Mouse (Mus musculus): Measurements from ENCODE around the gene Eya2. TPM values are rescaled to one million over a fixed set of nuclear protein-coding genes. Genes with fewer than 3 reads are reported as not detected.

Eya2 gene
- polyA plus RNA-seq, 1 experiment from 2014 or later: not detected

DNA sequence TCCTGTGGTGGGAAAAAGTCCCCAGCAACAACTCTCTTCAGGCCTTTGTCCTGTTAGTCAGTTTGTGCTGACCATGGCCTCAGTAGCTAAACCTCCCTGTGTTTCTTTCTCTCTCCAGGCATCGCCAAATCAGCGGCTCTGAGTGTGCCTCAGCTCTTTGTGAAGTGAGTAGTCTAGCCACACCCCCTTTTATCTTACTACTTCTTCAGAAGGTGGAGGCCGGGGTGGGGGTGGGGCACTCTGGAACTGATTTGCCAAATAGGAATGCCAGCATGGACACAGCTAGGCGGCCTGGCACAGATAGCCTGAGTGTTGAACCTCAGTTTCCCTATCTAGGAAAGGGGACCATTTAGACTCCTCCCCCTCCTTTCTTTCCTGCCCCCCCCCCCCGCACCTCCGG is 87.9 kb downstream of the Eya2 start:
- 40% methylated on average over 6 of the region's 6 CpGs for WGBS (ENCODE audit: insufficient replicate concordance)
- no peak overlapping the region for H3K9ac ChIP-seq
- H3K4me2 ChIP-seq: no peak overlapping the region
- H3K4me1 ChIP-seq (replicated peaks): no peaks in the 10 kb centered on the region
- no peaks in the 10 kb centered on the region for H3K27me3 ChIP-seq
- H3K9me3 ChIP-seq (replicated peaks): no peaks in the 10 kb centered on the region
- ATAC-seq (ENCODE audit: insufficient read depth): no peak
- H3K27ac ChIP-seq (replicated peaks): no peak overlapping the region
- no peak overlapping the region for H3K4me3 ChIP-seq (replicated peaks)
- H3K36me3 ChIP-seq (replicated peaks): no peaks in the 10 kb centered on the region

DNA sequence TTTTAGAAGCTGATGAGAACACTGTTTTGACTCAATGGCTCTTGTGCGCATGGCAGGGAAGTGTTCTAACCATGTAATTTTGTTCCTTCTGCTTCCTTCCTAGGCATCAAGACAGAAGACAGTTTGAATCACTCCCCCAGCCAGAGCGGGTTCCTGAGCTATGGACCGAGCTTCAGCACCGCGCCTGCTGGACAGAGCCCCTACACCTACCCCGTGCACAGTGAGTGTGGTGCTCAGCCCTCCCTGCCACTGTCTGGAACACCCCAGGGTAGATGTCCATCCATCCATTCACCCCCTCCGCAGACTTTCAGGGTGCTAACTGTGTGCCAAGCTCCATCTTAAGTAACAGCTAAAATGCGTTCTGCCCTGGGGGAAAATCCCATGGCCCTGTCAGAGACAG is 92.7 kb downstream of the Eya2 start:
- Histone ChIP-seq H3K4me1 (replicated peaks) (no peaks in the 10 kb centered on the region), H3K4me2 (no peak overlapping the region), H3K36me3 (replicated peaks) (no peaks in the 10 kb centered on the region), H3K9me3 (replicated peaks) (no peaks in the 10 kb centered on the region), H3K27me3 (no peaks in the 10 kb centered on the region), H3K4me3 (replicated peaks) (no peak overlapping the region), H3K9ac (no peak overlapping the region), H3K27ac (replicated peaks) (no peak overlapping the region)
- ATAC-seq (ENCODE audit: insufficient read depth): no peak
- WGBS (ENCODE audit: insufficient replicate concordance): 28% methylated on average over 8 of the region's 8 CpGs

DNA sequence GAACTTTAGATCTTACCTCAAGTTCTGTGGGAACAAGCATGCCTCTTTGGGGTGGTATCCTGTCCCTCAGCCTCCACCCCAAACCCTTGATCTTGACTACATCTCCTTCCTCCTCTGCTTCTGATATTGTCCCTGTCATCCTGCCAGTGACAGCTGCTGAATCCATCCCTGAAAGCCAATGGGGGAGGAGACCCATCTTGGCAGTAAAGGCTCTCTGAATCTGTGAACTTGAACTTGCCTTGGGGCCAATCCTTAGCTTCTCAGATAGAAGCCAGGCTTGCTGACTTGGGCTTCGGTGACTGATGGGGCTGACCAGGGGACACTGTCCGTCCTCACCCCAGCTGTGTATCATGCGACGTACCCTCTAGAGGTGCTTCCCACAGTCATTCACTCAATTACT is 94.1 kb downstream of the Eya2 start:
- ATAC-seq (ENCODE audit: insufficient read depth): no peak
- no peak overlapping the region for H3K27ac ChIP-seq (replicated peaks)
- H3K4me1 ChIP-seq (replicated peaks): no peaks in the 10 kb centered on the region
- H3K36me3 ChIP-seq (replicated peaks): no peaks in the 10 kb centered on the region
- 82% methylated on average over 4 of the region's 4 CpGs for WGBS (ENCODE audit: insufficient replicate concordance)
- H3K27me3 ChIP-seq: no peaks in the 10 kb centered on the region
- H3K9ac ChIP-seq: no peak overlapping the region
- H3K4me2 ChIP-seq: no peak overlapping the region
- H3K4me3 ChIP-seq (replicated peaks): no peak overlapping the region
- H3K9me3 ChIP-seq (replicated peaks): no peaks in the 10 kb centered on the region

DNA sequence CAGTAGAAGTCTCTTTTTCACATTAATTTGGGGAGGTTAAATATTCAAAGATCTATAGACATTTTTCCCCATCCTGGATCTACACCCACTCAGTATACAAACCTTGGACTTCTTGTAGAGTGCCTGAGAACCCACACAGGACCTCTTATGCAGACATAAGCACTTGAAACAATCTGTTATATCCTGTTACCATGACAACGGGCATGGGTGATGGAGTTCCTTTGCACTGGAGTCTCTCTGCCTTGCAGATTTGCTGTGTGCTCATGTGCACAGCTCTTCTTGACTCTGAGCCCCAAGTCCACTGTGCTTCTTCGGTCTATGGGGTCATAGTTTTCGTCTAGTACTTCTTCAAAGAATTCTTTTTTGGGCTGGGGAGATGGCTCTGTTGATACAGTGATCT is 96.2 kb downstream of the Eya2 start:
- no peaks in the 10 kb centered on the region for H3K36me3 ChIP-seq (replicated peaks)
- H3K4me2 ChIP-seq: no peak overlapping the region
- ATAC-seq (ENCODE audit: insufficient read depth): no peak
- no peaks in the 10 kb centered on the region for H3K9me3 ChIP-seq (replicated peaks)
- H3K4me3 ChIP-seq (replicated peaks): no peak overlapping the region
- no peaks in the 10 kb centered on the region for H3K27me3 ChIP-seq
- H3K4me1 ChIP-seq (replicated peaks): no peaks in the 10 kb centered on the region
- H3K27ac ChIP-seq (replicated peaks): no peak overlapping the region
- 53% methylated on average over 3 of the region's 3 CpGs for WGBS (ENCODE audit: insufficient replicate concordance)
- no peak overlapping the region for H3K9ac ChIP-seq

DNA sequence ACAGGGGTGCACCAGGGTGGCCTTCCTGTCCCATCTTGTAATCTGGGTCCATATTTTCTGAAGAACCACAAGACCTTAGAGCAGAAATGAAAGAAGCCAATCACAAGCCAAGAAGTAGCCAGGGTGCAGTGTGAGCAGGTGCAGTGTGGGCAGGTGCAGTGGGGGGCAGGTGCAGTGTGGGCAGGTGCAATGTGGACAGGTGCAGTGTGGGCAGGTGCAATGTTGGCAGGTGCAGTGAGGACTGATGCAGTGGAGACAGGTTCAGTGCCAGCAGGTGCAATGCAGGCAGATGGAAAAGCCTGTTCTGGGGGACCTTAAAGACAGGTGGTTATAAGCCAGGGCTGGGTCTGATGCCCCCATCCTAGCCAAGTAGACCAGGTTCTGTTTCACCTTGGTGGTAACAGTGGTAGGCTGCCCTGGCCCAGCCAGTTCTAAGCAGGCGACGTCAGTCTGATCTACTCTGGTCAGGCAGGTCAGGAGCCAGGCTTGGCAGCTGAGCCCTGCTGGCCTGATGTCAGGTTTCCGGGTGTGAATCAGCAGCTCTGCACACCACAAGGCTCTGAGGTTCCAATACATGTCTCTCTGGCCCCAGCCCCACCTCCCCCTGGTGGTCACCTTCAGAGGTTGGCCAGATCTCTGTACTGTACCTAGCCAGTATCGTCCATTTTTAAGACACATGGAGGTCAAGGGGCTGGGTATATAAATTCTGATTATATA is 98.3 kb downstream of the Eya2 start:
- Histone ChIP-seq H3K4me3 (replicated peaks) (no peak overlapping the region), H3K9ac (no peak overlapping the region), H3K27ac (replicated peaks) (no peak overlapping the region), H3K27me3 (no peaks in the 10 kb centered on the region), H3K9me3 (replicated peaks) (no peaks in the 10 kb centered on the region), H3K4me2 (no peak overlapping the region), H3K36me3 (replicated peaks) (no peaks in the 10 kb centered on the region), H3K4me1 (replicated peaks) (no peaks in the 10 kb centered on the region)
- 20% methylated on average over 4 of the region's 4 CpGs for WGBS (ENCODE audit: insufficient replicate concordance)
- ATAC-seq (ENCODE audit: insufficient read depth): no peak

DNA sequence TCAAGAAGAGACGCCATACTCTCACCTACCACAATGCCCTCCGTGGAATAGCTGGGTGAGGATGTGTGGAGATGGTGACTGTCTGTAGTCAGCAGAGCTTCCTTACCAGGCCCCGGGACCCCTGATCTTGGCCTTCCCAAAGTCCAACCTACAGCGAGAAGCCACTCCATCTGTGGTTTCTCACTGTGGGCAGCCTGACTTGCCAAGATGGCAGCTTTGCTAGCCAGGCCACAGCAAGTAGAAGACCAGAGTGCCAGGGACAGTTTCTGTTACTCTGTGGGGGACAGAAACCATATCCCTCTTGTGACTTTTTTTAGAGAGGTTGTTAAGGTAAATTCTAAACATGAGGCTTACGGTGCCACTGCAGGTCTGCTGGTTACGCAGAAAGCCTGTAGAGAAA is 99.9 kb downstream of the Eya2 start:
- Histone ChIP-seq H3K4me3 (replicated peaks) (no peak overlapping the region), H3K9ac (no peak overlapping the region), H3K9me3 (replicated peaks) (no peaks in the 10 kb centered on the region), H3K27me3 (no peaks in the 10 kb centered on the region), H3K4me1 (replicated peaks) (no peaks in the 10 kb centered on the region), H3K4me2 (no peak overlapping the region), H3K36me3 (replicated peaks) (no peaks in the 10 kb centered on the region), H3K27ac (replicated peaks) (no peak overlapping the region)
- 78% methylated on average over 6 of the region's 6 CpGs for WGBS (ENCODE audit: insufficient replicate concordance)
- no peak for ATAC-seq (ENCODE audit: insufficient read depth)

DNA sequence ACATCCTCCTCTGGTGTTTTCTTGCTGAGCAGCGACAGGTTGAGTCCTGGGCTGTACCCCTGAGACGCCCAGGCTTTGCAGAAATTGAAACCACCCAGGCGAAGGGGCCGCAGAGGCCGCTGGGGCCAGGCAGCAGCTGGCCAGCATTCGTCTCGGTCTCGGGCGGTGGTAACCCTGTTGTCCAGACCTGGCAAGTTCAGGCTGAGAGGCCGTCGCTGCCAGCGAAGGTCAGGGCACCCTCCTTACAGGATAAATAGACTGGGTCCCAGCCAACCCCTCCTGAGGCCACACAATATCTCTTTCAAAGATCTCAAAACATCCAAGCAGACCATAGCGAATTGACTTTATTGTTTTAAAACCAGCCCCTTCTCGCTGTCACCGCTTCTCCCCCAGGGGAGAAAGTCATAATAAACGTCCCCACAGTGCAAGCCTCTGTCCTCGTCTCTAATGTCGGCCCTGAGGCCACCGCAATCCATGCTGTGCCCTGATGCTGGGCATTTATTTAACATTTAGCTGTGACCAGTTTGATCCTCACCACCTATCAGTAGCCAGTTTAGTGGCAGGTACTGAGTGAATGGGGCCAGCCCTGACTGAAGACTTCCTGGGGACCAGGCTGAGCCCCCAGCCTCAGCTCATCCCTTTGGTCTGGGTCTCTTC is 105.5 kb downstream of the Eya2 start:
- WGBS (ENCODE audit: insufficient replicate concordance): 69% methylated on average over 19 of the region's 19 CpGs
- ATAC-seq (ENCODE audit: insufficient read depth): no peak
- H3K9ac ChIP-seq: no peak overlapping the region
- no peaks in the 10 kb centered on the region for H3K4me1 ChIP-seq (replicated peaks)
- H3K27ac ChIP-seq (replicated peaks): no peak overlapping the region
- H3K4me2 ChIP-seq: no peak overlapping the region
- H3K9me3 ChIP-seq (replicated peaks): no peaks in the 10 kb centered on the region
- H3K36me3 ChIP-seq (replicated peaks): no peaks in the 10 kb centered on the region
- H3K4me3 ChIP-seq (replicated peaks): no peak overlapping the region
- H3K27me3 ChIP-seq: no peaks in the 10 kb centered on the region

DNA sequence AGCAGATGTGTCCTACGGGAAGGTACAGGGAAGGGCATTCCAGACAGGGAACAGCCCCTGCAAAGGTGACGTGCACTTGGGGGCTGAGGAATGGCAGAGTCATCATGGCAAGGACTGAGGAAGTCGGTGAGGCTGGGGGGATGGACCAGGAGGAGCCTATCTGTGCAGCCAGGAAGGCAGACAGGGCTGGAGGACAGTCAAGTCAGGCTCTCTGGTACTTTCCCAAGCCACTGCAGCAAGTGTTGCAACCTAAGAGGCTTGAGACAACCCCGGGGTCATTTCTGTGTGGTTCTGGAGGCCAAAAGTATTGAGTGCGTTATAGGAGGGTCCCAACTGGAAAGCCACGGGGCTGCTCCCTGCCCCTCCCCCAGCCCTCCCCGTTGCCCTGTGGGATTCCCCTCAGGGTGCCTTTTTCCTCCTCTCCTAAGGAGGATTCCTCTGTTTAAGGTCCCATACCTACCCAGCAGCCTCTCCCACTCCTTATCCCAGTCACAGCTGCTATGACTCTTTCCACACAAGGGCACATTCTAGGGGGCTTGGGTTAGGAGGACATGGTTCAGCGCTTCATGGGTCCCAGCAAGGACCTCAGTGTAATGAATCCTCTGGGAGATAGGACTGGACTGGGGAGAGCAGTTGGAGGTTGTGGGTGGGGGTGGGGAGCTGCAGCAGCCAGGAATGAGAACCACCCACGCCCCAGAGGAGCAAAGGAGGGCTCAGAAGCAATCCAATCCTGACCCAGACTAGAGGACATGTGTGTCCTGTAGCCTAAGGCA is 108.4 kb downstream of the Eya2 start:
- H3K4me2 ChIP-seq: no peak overlapping the region
- no peak overlapping the region for H3K9ac ChIP-seq
- H3K36me3 ChIP-seq (replicated peaks): no peaks in the 10 kb centered on the region
- H3K4me3 ChIP-seq (replicated peaks): no peak overlapping the region
- no peaks in the 10 kb centered on the region for H3K9me3 ChIP-seq (replicated peaks)
- H3K27ac ChIP-seq (replicated peaks): no peak overlapping the region
- no peaks in the 10 kb centered on the region for H3K4me1 ChIP-seq (replicated peaks)
- H3K27me3 ChIP-seq: no peaks in the 10 kb centered on the region
- 44% methylated on average over 9 of the region's 9 CpGs for WGBS (ENCODE audit: insufficient replicate concordance)
- no peak for ATAC-seq (ENCODE audit: insufficient read depth)

DNA sequence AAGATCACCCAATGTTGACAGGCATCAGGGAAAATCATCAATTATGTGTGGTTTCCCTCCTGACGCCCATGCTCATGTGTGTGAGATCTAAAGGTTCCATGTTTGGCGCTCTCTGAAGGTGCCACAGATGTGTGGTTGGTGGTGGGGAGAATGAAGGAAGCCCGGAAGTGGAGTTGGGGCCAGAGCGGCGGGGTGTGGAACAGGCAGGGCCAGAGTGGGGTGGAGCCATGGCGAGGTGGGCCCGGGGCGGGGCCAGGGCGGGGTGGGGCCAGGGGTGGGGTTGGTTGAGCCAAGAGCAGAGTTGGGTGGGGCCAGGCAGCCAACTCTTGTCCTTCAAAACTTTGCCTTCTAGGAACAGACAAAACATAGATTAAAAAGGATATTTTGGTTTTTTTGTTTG is 113.4 kb downstream of the Eya2 start:
- Histone ChIP-seq H3K9ac (no peak overlapping the region), H3K4me3 (replicated peaks) (no peak overlapping the region), H3K4me2 (no peak overlapping the region), H3K4me1 (replicated peaks) (no peaks in the 10 kb centered on the region), H3K27me3 (no peaks in the 10 kb centered on the region), H3K9me3 (replicated peaks) (no peaks in the 10 kb centered on the region), H3K36me3 (replicated peaks) (no peaks in the 10 kb centered on the region), H3K27ac (replicated peaks) (no peak overlapping the region)
- ATAC-seq (ENCODE audit: insufficient read depth): no peak
- WGBS (ENCODE audit: insufficient replicate concordance): 43% methylated on average over 9 of the region's 9 CpGs

DNA sequence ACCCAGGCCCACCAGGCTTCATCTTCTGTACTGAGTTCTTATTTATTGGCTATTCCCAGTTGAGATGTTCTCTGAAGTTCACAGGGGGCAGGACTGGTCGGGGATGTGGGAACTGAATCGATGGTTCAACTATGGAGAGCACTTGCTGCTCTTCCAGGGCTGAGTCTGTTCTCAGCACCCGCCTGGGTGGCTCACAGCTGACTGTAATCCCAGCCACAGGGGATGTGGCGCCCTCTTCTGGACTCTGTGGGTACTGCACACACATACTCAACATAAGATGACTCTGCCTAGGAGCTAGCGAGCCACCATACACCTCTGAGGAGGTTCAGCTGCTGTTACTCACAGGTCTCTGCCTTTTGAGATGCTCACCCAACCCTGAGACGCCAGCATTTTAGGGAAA is 121.9 kb downstream of the Eya2 start:
- H3K4me3 ChIP-seq (replicated peaks): no peak overlapping the region
- no peak overlapping the region for H3K4me2 ChIP-seq
- H3K9ac ChIP-seq: no peak overlapping the region
- no peaks in the 10 kb centered on the region for H3K27me3 ChIP-seq
- ATAC-seq (ENCODE audit: insufficient read depth): no peak
- H3K27ac ChIP-seq (replicated peaks): no peak overlapping the region
- 70% methylated on average over 6 of the region's 6 CpGs for WGBS (ENCODE audit: insufficient replicate concordance)
- no peaks in the 10 kb centered on the region for H3K9me3 ChIP-seq (replicated peaks)
- no peaks in the 10 kb centered on the region for H3K36me3 ChIP-seq (replicated peaks)
- no peaks in the 10 kb centered on the region for H3K4me1 ChIP-seq (replicated peaks)
